ENCODE assay signal across 22 mouse cellular contexts in the genomic region with DNA sequence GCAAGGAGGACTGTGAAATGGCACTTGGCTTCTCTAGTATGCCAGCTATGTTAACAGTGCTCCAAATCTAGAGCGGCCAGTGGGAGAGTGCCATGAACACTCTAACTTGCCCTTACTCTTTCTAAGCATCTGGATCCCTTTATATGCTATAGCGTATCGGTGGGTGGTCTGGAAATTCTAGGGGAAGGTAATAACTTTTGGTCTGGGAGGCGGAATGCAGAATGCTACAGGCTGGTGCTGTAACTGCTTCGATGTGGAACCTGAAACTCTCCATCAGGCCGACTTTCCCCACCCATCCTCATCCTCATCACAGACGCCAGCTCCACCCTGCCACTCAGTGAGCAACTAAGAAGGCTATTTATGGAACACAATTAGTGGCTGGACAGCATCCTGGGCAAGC.
DNase-seq lines count a peak whose midpoint lies in the region; ATAC-seq lines count a peak whose summit lies in the region.
"Had no signal": no experiment of that assay in that cellular context is flagged by ENCODE, and none has a peak within 500 bp of the region (broad histone marks: within the 10 kb centered on the region; RNA-seq: fewer than 3 reads in every experiment).

No protein-coding gene starts in this region.

- WGBS in embryonic facial prominence, embryonic 13.5 days = 21% methylated on average over 7 of the region's 7 CpGs
- 15% methylated on average over 7 of the region's 7 CpGs for WGBS in limb, embryonic 11.5 days

- H3K36me3 ChIP-seq in embryonic facial prominence, embryonic 13.5 days = no peaks in the 10 kb centered on the region
- H3K36me3 ChIP-seq in limb, embryonic 11.5 days (ENCODE audit: control insufficient read depth, insufficient read depth, low read length) = no peaks in the 10 kb centered on the region
- H3K36me3 ChIP-seq: forebrain, embryonic 12.5 days; heart, embryonic 15.5 days; liver, embryonic 15.5 days; lung, embryonic 15.5 days; neural tube, embryonic 15.5 days had no signal

- H3K9me3 ChIP-seq in embryonic facial prominence, embryonic 13.5 days = no peaks in the 10 kb centered on the region
- no peaks in the 10 kb centered on the region for H3K9me3 ChIP-seq in limb, embryonic 11.5 days (ENCODE audit: control insufficient read depth, low read length)
- H3K9me3 ChIP-seq: forebrain, embryonic 12.5 days; heart, embryonic 15.5 days; liver, embryonic 15.5 days; lung, embryonic 15.5 days; neural tube, embryonic 15.5 days had no signal

- peak; percentile 78 for DNase-seq in heart, adult 11 months
- DNase-seq in heart, postnatal 10 days = no peak
- DNase-seq in limb, embryonic 11.5 days (ENCODE audit: low spot score) = peak; percentile 68
- no peak for DNase-seq in kidney, postnatal 4 days
- DNase-seq in liver = no peak
- DNase-seq: adrenal gland, postnatal 14 days; cerebellum, adult 8-10 months; heart, postnatal 4 days; kidney, adult 18-20 months; lung, postnatal 36 days; thymus, adult 2 months; thymus, postnatal 4 days had no signal

- H3K4me2 ChIP-seq in embryonic facial prominence, embryonic 13.5 days = no peak overlapping the region
- no peak overlapping the region for H3K4me2 ChIP-seq in limb, embryonic 11.5 days (ENCODE audit: low read depth, severe bottlenecking)
- H3K4me2 ChIP-seq: forebrain, embryonic 12.5 days; heart, embryonic 15.5 days; liver, embryonic 15.5 days; lung, embryonic 15.5 days; neural tube, embryonic 15.5 days had no signal

- no peak overlapping the region for H3K9ac ChIP-seq in embryonic facial prominence, embryonic 13.5 days
- no peak overlapping the region for H3K9ac ChIP-seq in limb, embryonic 11.5 days (ENCODE audit: low read length)
- H3K9ac ChIP-seq: forebrain, embryonic 12.5 days; heart, embryonic 15.5 days; liver, embryonic 15.5 days; lung, embryonic 15.5 days; neural tube, embryonic 15.5 days had no signal

- H3K27ac ChIP-seq in embryonic facial prominence, embryonic 13.5 days = 0 out of 2 replicates have a peak overlapping the region, but pooled peaks have one; percentile 11
- no peak overlapping the region for H3K27ac ChIP-seq in limb, embryonic 11.5 days (replicated peaks; ENCODE audit: low read depth, low read length)
- H3K27ac ChIP-seq: forebrain, embryonic 12.5 days; heart, embryonic 15.5 days; left cerebral cortex, adult 2 months; liver, embryonic 15.5 days; lung, embryonic 15.5 days; neural tube, embryonic 15.5 days had no signal

- no peak for ATAC-seq in embryonic facial prominence, embryonic 13.5 days (ENCODE audit: insufficient number of reproducible peaks, insufficient read depth, low FRiP score, low TSS enrichment, low read depth)
- peak; percentile 88 for ATAC-seq in limb, embryonic 11.5 days (ENCODE audit: insufficient number of reproducible peaks, low FRiP score, low TSS enrichment, low read depth)
- no peak for ATAC-seq in inflammation-experienced regulatory T-cells, adult 6 months
- ATAC-seq: hindbrain, embryonic 16.5 days had no signal

- peaks cover 24% of the 10 kb centered on the region for H3K4me1 ChIP-seq in embryonic facial prominence, embryonic 13.5 days
- H3K4me1 ChIP-seq in limb, embryonic 11.5 days (ENCODE audit: control insufficient read depth, insufficient read depth, low read length) = peaks cover 12% of the 10 kb centered on the region
- H3K4me1 ChIP-seq: forebrain, embryonic 12.5 days; liver, embryonic 15.5 days; lung, embryonic 15.5 days; neural tube, embryonic 15.5 days had no signal

- no peak overlapping the region for H3K4me3 ChIP-seq in embryonic facial prominence, embryonic 13.5 days
- no peak overlapping the region for H3K4me3 ChIP-seq in limb, embryonic 11.5 days (ENCODE audit: low read depth, low read length)
- H3K4me3 ChIP-seq: erythroblast, embryonic 14.5 days; forebrain, embryonic 12.5 days; heart, embryonic 15.5 days; left cerebral cortex, adult 2 months; liver, embryonic 15.5 days; lung, embryonic 15.5 days; neural tube, embryonic 15.5 days had no signal

- no peaks in the 10 kb centered on the region for H3K27me3 ChIP-seq in embryonic facial prominence, embryonic 13.5 days
- no peaks in the 10 kb centered on the region for H3K27me3 ChIP-seq in limb, embryonic 11.5 days (ENCODE audit: control insufficient read depth, insufficient read depth, low read length)
- H3K27me3 ChIP-seq: forebrain, embryonic 12.5 days; heart, embryonic 15.5 days; liver, embryonic 15.5 days; lung, embryonic 15.5 days; neural tube, embryonic 15.5 days had no signal

- intact Hi-C loops in heart, postnatal 10 days (cut with DNase I) = no loop called here

Comparison
In these comparisons a context has a peak if more than half of its experiments do, and no peak if none do; other contexts are left out.
1. DNase-seq: peak in heart, adult 11 months (single experiment) and limb, embryonic 11.5 days (single experiment); none in heart, postnatal 10 days (0 of 2), kidney, postnatal 4 days (0 of 2) and liver (single experiment).